ENCODE assay signal across 7 mouse cellular contexts in genomic region chr5:23435482-23436125, GRCm38 (mm10). TPM values are rescaled to one million over a fixed set of nuclear protein-coding genes. Genes with fewer than 3 reads are reported as not detected.
DNase-seq lines count a peak whose midpoint lies in the region; ATAC-seq and TF ChIP-seq lines count a peak whose summit lies in the region.

No protein-coding gene starts in this region.

- peak; percentile 74 for DNase-seq in lung, embryonic 14.5 days
- no peak for DNase-seq in lung, postnatal 25 days (ENCODE audit: low spot score)
- peak; percentile 63 for DNase-seq in forebrain, postnatal 0 days
- no peak for DNase-seq in spleen, adult 18-20 months

- H3K9me3 ChIP-seq in lung, embryonic 14.5 days (ENCODE audit: low read depth, low read length), result no peaks in the 10 kb centered on the region
- H3K9me3 ChIP-seq in forebrain, postnatal 0 days (ENCODE audit: low read length), result no peaks in the 10 kb centered on the region
- H3K9me3 ChIP-seq in liver, embryonic 16.5 days (replicated peaks; ENCODE audit: control insufficient read depth, low read length), result no peaks in the 10 kb centered on the region
- H3K9me3 ChIP-seq in stomach, embryonic 15.5 days, result no peaks in the 10 kb centered on the region

- peak overlapping the region; percentile 100 for H3K9ac ChIP-seq in lung, embryonic 14.5 days
- H3K9ac ChIP-seq in forebrain, postnatal 0 days, result peak overlapping the region; percentile 100
- peak overlapping the region; percentile 97 for H3K9ac ChIP-seq in liver, embryonic 16.5 days (ENCODE audit: low read depth, low read length)
- peak overlapping the region; percentile 99 for H3K9ac ChIP-seq in stomach, embryonic 15.5 days

- under 1% methylated on average over 13 of the region's 13 CpGs for WGBS in lung, embryonic 14.5 days
- WGBS in forebrain, postnatal 0 days, result 0% methylated on average over 13 of the region's 13 CpGs
- under 1% methylated on average over 13 of the region's 13 CpGs for whole genome bisulfite sequencing in liver, embryonic 16.5 days (ENCODE audit: insufficient replicate concordance)
- 0% methylated on average over 13 of the region's 13 CpGs for WGBS in stomach, embryonic 15.5 days

- TF ChIP-seq CTCF in lung, embryonic 14.5 days (IDR thresholded peaks at IDR 0.05; ENCODE audit: low read depth), result no peak
- TF ChIP-seq CTCF in forebrain, postnatal 0 days (IDR thresholded peaks at IDR 0.05; ENCODE audit: low read depth), result no peak

- no peaks in the 10 kb centered on the region for H3K36me3 ChIP-seq in lung, embryonic 14.5 days (ENCODE audit: insufficient read depth)
- H3K36me3 ChIP-seq in forebrain, postnatal 0 days (ENCODE audit: insufficient read depth), result no peaks in the 10 kb centered on the region
- no peaks in the 10 kb centered on the region for H3K36me3 ChIP-seq in liver, embryonic 16.5 days (ENCODE audit: control insufficient read depth, insufficient read depth)
- no peaks in the 10 kb centered on the region for H3K36me3 ChIP-seq in stomach, embryonic 15.5 days

- H3K27ac ChIP-seq in lung, embryonic 14.5 days (ENCODE audit: low read depth), result peak overlapping the region; percentile 100
- H3K27ac ChIP-seq in brown adipose tissue, adult 24 weeks (replicated peaks; ENCODE audit: low read depth, low read length), result peak overlapping the region; percentile 99
- peak overlapping the region; percentile 100 for H3K27ac ChIP-seq in forebrain, postnatal 0 days (ENCODE audit: low read depth, low read length)
- peak overlapping the region; percentile 100 for H3K27ac ChIP-seq in liver, embryonic 16.5 days (ENCODE audit: low read length)
- H3K27ac ChIP-seq in stomach, embryonic 15.5 days, result peak overlapping the region; percentile 100

- H3K27me3 ChIP-seq in lung, embryonic 14.5 days (ENCODE audit: insufficient read depth, low read length), result no peaks in the 10 kb centered on the region
- H3K27me3 ChIP-seq in forebrain, postnatal 0 days (ENCODE audit: insufficient read depth, low read length), result no peaks in the 10 kb centered on the region
- no peaks in the 10 kb centered on the region for H3K27me3 ChIP-seq in liver, embryonic 16.5 days (ENCODE audit: control insufficient read depth, insufficient read depth, low read depth, low read length)
- no peaks in the 10 kb centered on the region for H3K27me3 ChIP-seq in stomach, embryonic 15.5 days (replicated peaks)

- H3K4me3 ChIP-seq in lung, embryonic 14.5 days (ENCODE audit: low read depth, low read length), result peak overlapping the region; percentile 96
- H3K4me3 ChIP-seq in brown adipose tissue, adult 24 weeks (ENCODE audit: insufficient read depth, low read depth, low read length), result peak overlapping the region; percentile 82
- peak overlapping the region; percentile 100 for H3K4me3 ChIP-seq in forebrain, postnatal 0 days (ENCODE audit: low read depth, low read length)
- H3K4me3 ChIP-seq in liver, embryonic 16.5 days (ENCODE audit: low read depth, low read length), result peak overlapping the region; percentile 100
- H3K4me3 ChIP-seq in stomach, embryonic 15.5 days (replicated peaks), result peak overlapping the region; percentile 93

- H3K4me1 ChIP-seq in lung, embryonic 14.5 days (ENCODE audit: insufficient read depth), result peaks cover 5% of the 10 kb centered on the region
- peaks cover 12% of the 10 kb centered on the region for H3K4me1 ChIP-seq in brown adipose tissue, adult 24 weeks (ENCODE audit: control insufficient read depth, insufficient read depth, insufficient read length, low read length)
- peaks cover 13% of the 10 kb centered on the region for H3K4me1 ChIP-seq in forebrain, postnatal 0 days (ENCODE audit: insufficient read depth)
- H3K4me1 ChIP-seq in liver, embryonic 16.5 days (ENCODE audit: control insufficient read depth, low read depth, low read length), result peaks cover 9% of the 10 kb centered on the region
- H3K4me1 ChIP-seq in stomach, embryonic 15.5 days, result no peaks in the 10 kb centered on the region

- peak overlapping the region; percentile 81 for H3K4me2 ChIP-seq in lung, embryonic 14.5 days
- peak overlapping the region; percentile 70 for H3K4me2 ChIP-seq in forebrain, postnatal 0 days (ENCODE audit: low read depth)
- peak overlapping the region; percentile 93 for H3K4me2 ChIP-seq in liver, embryonic 16.5 days (ENCODE audit: low read depth, low read length)
- peak overlapping the region; percentile 80 for H3K4me2 ChIP-seq in stomach, embryonic 15.5 days

- ATAC-seq in lung, embryonic 14.5 days (ENCODE audit: insufficient read depth), result no peak
- ATAC-seq in forebrain, postnatal 0 days, result no peak
- no peak for ATAC-seq in liver, embryonic 16.5 days (ENCODE audit: low read depth)
- ATAC-seq in stomach, embryonic 15.5 days (ENCODE audit: insufficient read depth, low FRiP score, low read depth), result no peak

RNA-seq across cellular contexts. Expression of gene Kmt2e, which starts 1.4 kb away (rescaled TPM):
- polyA plus RNA-seq in lung, embryonic 14.5 days (2014; fragmentation: Nextera tagmentation; extraction: Ambion mirVana), result 72.8 and 83.2 TPM in 2 replicates
- 35.5 and 36.9 TPM in 2 replicates for polyA plus RNA-seq in brown adipose tissue, adult 24 weeks (2012; ENCODE audit: insufficient read depth, insufficient read length, missing spikeins)
- 56.8 and 61.7 TPM in 2 replicates for total RNA-seq in forebrain, postnatal 0 days (2014; rRNA removed)
- 93.7 and 149 TPM in 2 replicates for polyA plus RNA-seq in forebrain, postnatal 0 days (2015; fragmentation: Nextera tagmentation; extraction: Ambion mirVana)
- polyA plus RNA-seq in liver, embryonic 16.5 days (2015; fragmentation: Nextera tagmentation; extraction: Ambion mirVana), result 32.5 and 35.2 TPM in 2 replicates
- polyA plus RNA-seq in stomach, embryonic 15.5 days (2015; fragmentation: Nextera tagmentation; extraction: Ambion mirVana), result 95.2 and 99.7 TPM in 2 replicates

Comparison
In these comparisons a context has a peak if more than half of its experiments do, and no peak if none do; other contexts are left out.
1. DNase-seq: peak in lung, embryonic 14.5 days (single experiment) and forebrain, postnatal 0 days (single experiment); none in lung, postnatal 25 days (single experiment) and spleen, adult 18-20 months (0 of 2).
2. Peak in every context shown above with its lines, with median percentiles within 50 percentile points of each other: H3K27ac ChIP-seq, H3K4me2 ChIP-seq, H3K4me3 ChIP-seq and H3K9ac ChIP-seq.